Mouse (Mus musculus) forelimb bud, embryonic 11.5 days (tissue): ENCODE measurements around the gene Abcc10.

Source experiments
- DNase-seq: peaks from one replicate; pipeline ENCODE4 v3.0.0-alpha.2; 2012; ENCODE audit warnings: low read depth, low spot score

Abcc10 gene

GRCm38 (mm10) chr17:46258279-46259053 lies 69.7 kb downstream of the Abcc10 start:
- no peak for DNase-seq

DNA sequence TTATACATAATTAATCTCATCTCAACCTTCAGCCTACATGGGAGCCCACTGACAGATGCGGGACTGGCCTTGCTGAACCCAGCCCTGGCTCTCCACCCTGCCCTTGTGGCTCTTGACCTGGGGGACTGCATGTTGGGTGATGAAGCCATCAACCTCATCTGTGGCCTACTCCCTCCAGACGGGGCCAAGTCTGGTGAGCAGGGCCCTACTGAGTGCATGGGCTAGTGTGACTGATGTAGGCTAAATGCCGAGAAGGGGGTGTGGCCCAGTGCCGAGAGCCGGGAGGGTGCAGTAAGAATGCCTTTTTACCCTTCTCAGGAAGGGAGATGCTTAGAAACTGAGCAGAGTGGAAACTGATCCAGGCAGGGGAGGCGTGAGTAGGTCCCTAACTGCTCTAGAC lies 73.0 kb downstream of the Abcc10 start:
- no peak for DNase-seq

DNA sequence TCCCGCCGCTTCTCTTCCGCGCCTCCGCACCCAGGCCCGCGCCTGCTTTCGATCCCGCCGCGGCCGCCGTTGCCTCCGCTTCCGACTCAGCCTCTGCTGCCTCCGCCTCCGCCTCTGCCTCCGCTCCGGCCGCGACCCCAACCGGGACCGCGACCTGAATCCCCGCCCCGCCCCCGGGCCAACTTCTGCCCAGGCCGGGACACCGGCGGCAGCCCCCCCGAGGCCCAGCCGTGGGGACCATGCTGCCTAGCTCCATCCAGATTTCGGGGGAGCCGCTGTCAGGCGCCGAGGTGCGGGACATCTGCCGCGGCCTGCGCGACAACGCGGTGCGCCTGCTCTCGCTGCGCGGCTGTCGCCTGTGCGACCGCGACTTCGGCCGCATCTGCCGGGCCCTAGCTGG lies 74.0 kb downstream of the Abcc10 start:
- DNase-seq, result no peak

GRCm38 (mm10) chr17:46253452-46254084 lies 74.6 kb downstream of the Abcc10 start, which contains the start of gene Lrrc73:
Lrrc73 (plus strand) TSS chr17:46253531.
- DNase-seq, result peak; percentile 84
